In genomic region chr6:119562558-119562957, GRCm38 (mm10) we compare ENCODE assay signal across 20 mouse cellular contexts. TPM values are rescaled to one million over a fixed set of nuclear protein-coding genes. Genes with fewer than 3 reads are reported as not detected.
A peak's percentile ranks its signal among the peaks of the same experiment; 100 is the strongest.
DNase-seq lines count a peak whose midpoint lies in the region; ATAC-seq and TF ChIP-seq lines count a peak whose summit lies in the region.
"Had no signal": no experiment of that assay in that cellular context is flagged by ENCODE, and none has a peak within 500 bp of the region (broad histone marks: within the 10 kb centered on the region; RNA-seq: fewer than 3 reads in every experiment).

No protein-coding gene starts in this region.

- ATAC-seq in lung, embryonic 14.5 days (ENCODE audit: insufficient read depth): no peak
- ATAC-seq in intestine, embryonic 15.5 days: peak; percentile 61; the same call in 1 of the 2 replicates
- no peak for ATAC-seq in neural tube, embryonic 15.5 days (ENCODE audit: low FRiP score)
- ATAC-seq: CD4-positive, CD25-positive, alpha-beta regulatory T cell, adult 4 months; forebrain, embryonic 16.5 days had no signal

- intact Hi-C loops in heart, postnatal 25 days (cut with DNase I): no loop called here

- no peak for TF ChIP-seq CTCF in lung, embryonic 14.5 days (IDR thresholded peaks at IDR 0.05; ENCODE audit: low read depth)
- no peak for TF ChIP-seq CTCF in lung, adult 2 months (IDR thresholded peaks at IDR 0.05; ENCODE audit: insufficient read depth, low read length)

- no peak overlapping the region for H3K9ac ChIP-seq in lung, embryonic 14.5 days
- H3K9ac ChIP-seq in intestine, embryonic 15.5 days: no peak overlapping the region
- H3K9ac ChIP-seq in neural tube, embryonic 15.5 days (replicated peaks): no peak overlapping the region
- H3K9ac ChIP-seq: embryonic facial prominence, embryonic 13.5 days; hindbrain, embryonic 15.5 days; lung, embryonic 15.5 days; neural tube, embryonic 12.5 days had no signal

- no peak for TF ChIP-seq POLR2A in lung, adult 2 months (IDR thresholded peaks at IDR 0.05; ENCODE audit: borderline replicate concordance, extremely low read depth, low read depth, low read length)

- H3K9me3 ChIP-seq in lung, embryonic 14.5 days (ENCODE audit: low read depth, low read length): no peaks in the 10 kb centered on the region
- H3K9me3 ChIP-seq in intestine, embryonic 15.5 days: no peaks in the 10 kb centered on the region
- no peaks in the 10 kb centered on the region for H3K9me3 ChIP-seq in neural tube, embryonic 15.5 days (replicated peaks)
- H3K9me3 ChIP-seq: embryonic facial prominence, embryonic 13.5 days; G1E; hindbrain, embryonic 15.5 days; lung, embryonic 15.5 days; midbrain, embryonic 10.5 days; neural tube, embryonic 12.5 days had no signal

- no peak overlapping the region for H3K4me2 ChIP-seq in lung, embryonic 14.5 days
- no peak overlapping the region for H3K4me2 ChIP-seq in intestine, embryonic 15.5 days (replicated peaks)
- H3K4me2 ChIP-seq in neural tube, embryonic 15.5 days: no peak overlapping the region
- H3K4me2 ChIP-seq: embryonic facial prominence, embryonic 13.5 days; hindbrain, embryonic 15.5 days; lung, embryonic 15.5 days; neural tube, embryonic 12.5 days had no signal

- no peak overlapping the region for H3K27ac ChIP-seq in lung, embryonic 14.5 days (ENCODE audit: low read depth)
- H3K27ac ChIP-seq in intestine, embryonic 15.5 days: no peak overlapping the region
- H3K27ac ChIP-seq in neural tube, embryonic 15.5 days (replicated peaks): no peak overlapping the region
- H3K27ac ChIP-seq: embryonic facial prominence, embryonic 13.5 days; hindbrain, embryonic 15.5 days; lung, embryonic 15.5 days; midbrain, embryonic 10.5 days; neural tube, embryonic 12.5 days had no signal

- peak; percentile 92 for DNase-seq in heart, adult 11 months
- DNase-seq in heart, postnatal 25 days (ENCODE audit: low spot score): no peak
- peak; percentile 55 for DNase-seq in lung, embryonic 14.5 days
- no peak for DNase-seq in lung, adult 2 months
- DNase-seq in kidney, postnatal 14 days: peak; percentile 47
- DNase-seq in layer of hippocampus, postnatal 10 days (ENCODE audit: low spot score in 2 of 2): no peak
- DNase-seq: adrenal gland, postnatal 36 days; cerebellum, adult 8-10 months; layer of hippocampus, postnatal 36 days; liver had no signal

- no peaks in the 10 kb centered on the region for H3K4me1 ChIP-seq in lung, embryonic 14.5 days (ENCODE audit: insufficient read depth)
- no peaks in the 10 kb centered on the region for H3K4me1 ChIP-seq in lung, adult 2 months (ENCODE audit: control insufficient read depth, insufficient read depth, low read length)
- H3K4me1 ChIP-seq in intestine, embryonic 15.5 days (replicated peaks): peaks cover 9% of the 10 kb centered on the region; the same call in 1 of the 2 replicates
- peaks cover 4% of the 10 kb centered on the region; the same call in 1 of the 2 replicates for H3K4me1 ChIP-seq in neural tube, embryonic 15.5 days
- H3K4me1 ChIP-seq: embryonic facial prominence, embryonic 13.5 days; hindbrain, embryonic 15.5 days; neural tube, embryonic 12.5 days had no signal

- no peaks in the 10 kb centered on the region for H3K27me3 ChIP-seq in lung, embryonic 14.5 days (ENCODE audit: insufficient read depth, low read length)
- H3K27me3 ChIP-seq in intestine, embryonic 15.5 days (replicated peaks): no peaks in the 10 kb centered on the region
- no peaks in the 10 kb centered on the region for H3K27me3 ChIP-seq in neural tube, embryonic 15.5 days (replicated peaks)
- H3K27me3 ChIP-seq: embryonic facial prominence, embryonic 13.5 days; hindbrain, embryonic 15.5 days; lung, embryonic 15.5 days; neural tube, embryonic 12.5 days had no signal

- H3K4me3 ChIP-seq in lung, embryonic 14.5 days (ENCODE audit: low read depth, low read length): no peak overlapping the region
- no peak overlapping the region for H3K4me3 ChIP-seq in lung, adult 2 months (replicated peaks; ENCODE audit: extremely low read depth, low read depth, low read length)
- no peak overlapping the region for H3K4me3 ChIP-seq in intestine, embryonic 15.5 days (replicated peaks)
- H3K4me3 ChIP-seq in neural tube, embryonic 15.5 days (replicated peaks): no peak overlapping the region
- H3K4me3 ChIP-seq: embryonic facial prominence, embryonic 13.5 days; hindbrain, embryonic 15.5 days; lung, embryonic 15.5 days; midbrain, embryonic 10.5 days; neural tube, embryonic 12.5 days had no signal

- 34% methylated on average over 10 of the region's 10 CpGs for WGBS in lung, embryonic 14.5 days
- WGBS in lung, adult 2 months: 48% methylated on average over 10 of the region's 10 CpGs
- 42% methylated on average over 10 of the region's 10 CpGs for WGBS in intestine, embryonic 15.5 days
- WGBS in neural tube, embryonic 15.5 days: 81% methylated on average over 10 of the region's 10 CpGs

- no peaks in the 10 kb centered on the region for H3K36me3 ChIP-seq in lung, embryonic 14.5 days (ENCODE audit: insufficient read depth)
- no peaks in the 10 kb centered on the region for H3K36me3 ChIP-seq in intestine, embryonic 15.5 days
- H3K36me3 ChIP-seq in neural tube, embryonic 15.5 days: no peaks in the 10 kb centered on the region
- H3K36me3 ChIP-seq: embryonic facial prominence, embryonic 13.5 days; G1E; hindbrain, embryonic 15.5 days; lung, embryonic 15.5 days; midbrain, embryonic 10.5 days; neural tube, embryonic 12.5 days had no signal

RNA-seq across cellular contexts. Expression of gene Wnt5b, which starts 18.4 kb away (rescaled TPM):
- 1 to 10 TPM; 3.1 to 3.6 TPM for total RNA-seq in heart, postnatal 25 days (2021)
- polyA plus RNA-seq in lung, embryonic 14.5 days (2014; fragmentation: Nextera tagmentation; extraction: Ambion mirVana): 6.8 and 7.4 TPM in 2 replicates
- polyA plus RNA-seq in lung, adult 2 months (2012; rRNA removed): 3.2 and 4.7 TPM in 2 replicates
- 7.3 and 7.4 TPM in 2 replicates for polyA plus RNA-seq in intestine, embryonic 15.5 days (2015; fragmentation: Nextera tagmentation; extraction: Ambion mirVana)
- 3.6 and 5.2 TPM in 2 replicates for polyA plus RNA-seq in neural tube, embryonic 15.5 days (2015; fragmentation: Nextera tagmentation; extraction: Ambion mirVana)
- total RNA-seq in layer of hippocampus, postnatal 10 days (2021): 1 to 10 TPM; 2.2 to 2.4 TPM
- total RNA-seq: G1E had no signal

Comparison
In these comparisons a context has a peak if more than half of its experiments do, and no peak if none do; other contexts are left out.
1. DNase-seq: peak in heart, adult 11 months (single experiment), lung, embryonic 14.5 days (single experiment) and kidney, postnatal 14 days (single experiment); none in heart, postnatal 25 days (single experiment), lung, adult 2 months (single experiment) and layer of hippocampus, postnatal 10 days (0 of 2).